Mouse (Mus musculus): ENCODE measurements around the gene Nol9. TPM values are rescaled to one million over a fixed set of nuclear protein-coding genes. Genes with fewer than 3 reads are reported as not detected.

The Nol9 gene
- total RNA-seq, 2 experiments from 2014 or later = 10.1 to 10.8 TPM

- ATAC-seq (ENCODE audit: poor library complexity, severe bottlenecking) = no peak
Observed at GRCm38 (mm10) chr4:152041924-152042641, 3.0 kb downstream of the Nol9 start.

DNA sequence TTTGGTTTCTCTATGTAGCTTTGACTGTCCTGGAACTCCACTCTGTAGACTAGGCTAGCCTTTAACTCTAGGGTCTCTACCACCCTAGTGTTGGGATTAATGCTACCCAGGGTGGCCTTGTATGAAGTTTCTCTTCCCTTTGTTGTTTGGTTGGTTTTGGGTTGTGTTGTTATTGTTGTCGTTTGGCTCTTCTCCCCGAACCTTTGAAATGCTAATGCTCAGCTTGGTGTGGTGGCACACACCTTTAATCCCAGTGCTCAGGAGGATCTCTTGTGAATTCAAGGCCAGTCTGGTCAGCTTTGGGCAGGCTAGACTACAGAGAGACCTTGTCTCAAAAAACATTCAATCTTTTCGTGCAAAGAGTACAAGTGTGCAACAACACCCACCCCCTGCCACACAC lies 4.0 kb downstream of the Nol9 start:
- ATAC-seq (ENCODE audit: poor library complexity, severe bottlenecking) = no peak

DNA sequence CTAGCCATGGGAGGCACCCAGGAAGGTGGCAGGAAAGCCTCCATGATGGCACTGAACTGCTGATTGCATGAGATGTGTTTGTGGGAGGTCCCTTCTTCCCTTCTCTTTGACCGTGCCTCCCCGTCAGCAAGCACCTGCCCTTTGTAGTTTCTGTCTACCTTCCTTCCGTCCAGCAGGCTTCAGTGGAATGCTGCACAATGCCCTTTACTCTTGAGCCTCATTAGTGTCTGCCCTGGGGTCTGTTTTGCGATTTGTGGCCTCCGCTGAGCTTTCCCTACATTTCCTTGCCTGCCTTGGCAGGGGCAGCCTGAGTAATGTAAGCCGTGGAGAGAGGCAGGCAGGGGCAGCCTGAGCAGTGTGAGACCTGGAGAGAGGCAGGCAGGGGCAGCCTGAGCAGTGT lies 5.5 kb downstream of the Nol9 start:
- no peak for ATAC-seq (ENCODE audit: poor library complexity, severe bottlenecking)

GRCm38 (mm10) chr4:152062390-152063110 lies 23.4 kb downstream of the Nol9 start:
- no peak for ATAC-seq (ENCODE audit: poor library complexity, severe bottlenecking)

- ATAC-seq (ENCODE audit: poor library complexity, severe bottlenecking) = no peak
Observed at GRCm38 (mm10) chr4:152067280-152067679, 28.2 kb downstream of the Nol9 start.

DNA sequence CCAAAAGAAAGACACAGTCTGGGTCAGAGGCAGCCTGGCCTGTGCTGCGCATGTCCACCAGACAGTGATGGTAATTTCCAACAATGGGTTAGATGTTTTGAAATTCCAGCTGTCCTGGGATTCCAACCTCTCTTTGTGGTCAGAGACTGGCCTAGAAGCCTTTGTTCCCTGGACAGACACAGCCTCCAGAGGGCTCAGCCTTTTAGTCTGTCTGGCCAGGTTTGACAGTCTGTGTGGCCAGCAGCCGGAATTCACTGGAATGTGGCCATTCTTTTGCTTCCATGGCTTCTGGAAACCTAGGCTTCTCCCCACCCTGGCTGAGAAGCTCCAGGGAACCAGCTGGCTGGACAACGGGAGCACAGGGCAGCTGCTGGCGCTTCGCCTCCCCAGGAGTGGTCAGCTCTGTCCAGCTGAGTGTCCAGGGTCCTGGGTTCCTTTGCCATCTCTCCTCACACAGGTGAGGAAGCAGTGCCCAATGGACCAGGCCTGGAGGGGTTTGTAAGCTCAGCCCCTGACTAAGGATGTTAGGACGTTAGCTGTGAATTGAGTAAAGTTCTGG lies 29.1 kb downstream of the Nol9 start:
- ATAC-seq (ENCODE audit: poor library complexity, severe bottlenecking) = no peak

GRCm38 (mm10) chr4:152069245-152069644 lies 30.1 kb downstream of the Nol9 start:
- ATAC-seq (ENCODE audit: poor library complexity, severe bottlenecking) = no peak

DNA sequence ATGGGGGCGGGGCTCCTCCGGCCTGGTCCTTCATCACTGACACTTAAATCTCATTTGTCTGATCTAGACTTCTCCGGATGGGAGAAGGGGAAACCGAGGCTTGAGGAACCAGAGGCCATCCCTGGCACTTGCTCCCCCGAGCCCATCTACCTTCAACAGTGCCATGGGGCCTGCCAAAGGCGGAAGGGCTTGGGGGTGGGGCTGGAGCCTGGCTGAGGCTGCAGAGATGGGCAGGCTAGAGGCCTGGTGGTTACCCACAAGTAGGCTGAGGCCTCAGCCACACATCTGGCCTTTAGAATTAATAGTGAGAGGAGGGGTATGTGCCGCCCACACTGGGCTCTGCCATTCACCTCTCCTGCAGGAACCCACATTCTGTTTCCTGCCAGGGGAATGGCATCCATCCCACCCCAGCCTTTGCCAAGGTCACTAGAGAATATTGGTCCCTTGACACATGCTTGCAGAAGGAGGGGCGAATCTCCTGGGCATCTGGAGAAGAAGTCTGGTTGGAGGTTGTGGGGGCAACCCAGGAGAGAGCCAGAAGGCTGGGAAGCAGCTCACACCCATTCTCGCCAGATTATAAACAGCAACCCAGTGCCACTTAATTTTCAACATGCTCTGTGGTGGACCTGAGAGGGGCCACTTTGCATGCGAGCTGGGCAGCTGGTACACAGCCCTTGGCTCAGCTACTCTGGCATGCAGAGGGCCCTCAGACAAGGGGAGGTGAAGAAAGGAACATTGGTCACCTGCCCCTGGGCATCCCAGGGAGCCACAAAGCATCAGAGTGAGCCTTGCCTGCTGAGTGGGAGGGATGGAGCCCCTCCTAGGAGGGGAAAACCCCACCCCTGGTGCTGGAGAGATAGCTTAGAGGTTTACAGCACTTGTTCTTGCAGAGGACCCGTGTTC lies 31.6 kb downstream of the Nol9 start:
- no peak for ATAC-seq (ENCODE audit: poor library complexity, severe bottlenecking)

DNA sequence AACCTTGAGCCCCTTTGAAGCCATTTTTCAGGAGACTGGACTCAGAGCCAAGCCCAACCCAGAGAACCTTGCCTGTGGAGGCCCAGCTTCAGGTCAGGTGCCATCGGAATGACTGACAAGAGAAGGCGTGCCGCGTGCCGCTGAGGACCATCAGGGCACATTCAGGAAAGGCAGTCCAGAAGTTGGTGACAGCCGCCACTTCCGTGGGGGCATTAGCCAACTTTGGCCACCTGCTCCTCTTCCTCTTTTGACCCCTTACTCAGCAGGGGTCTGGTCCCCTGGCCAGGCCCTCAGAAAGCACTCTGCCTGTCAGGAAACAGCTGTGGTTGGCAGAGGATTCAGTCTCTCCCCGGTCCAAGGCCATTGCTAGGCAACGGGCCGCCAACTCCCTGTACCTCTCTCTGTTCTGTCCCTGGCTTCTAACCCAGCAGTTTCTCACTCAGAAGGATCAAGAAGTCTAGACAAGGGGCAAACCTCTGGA lies 33.0 kb downstream of the Nol9 start, which contains the start of gene Plekhg5:
TSS of gene Plekhg5 (plus strand) at position 378 of the 481 bp plus-strand sequence.
- peak; percentile 57 for ATAC-seq (ENCODE audit: poor library complexity, severe bottlenecking)

- peak; percentile 25 for ATAC-seq (ENCODE audit: poor library complexity, severe bottlenecking)
Observed at GRCm38 (mm10) chr4:152072655-152073054, 33.5 kb downstream of the Nol9 start.

DNA sequence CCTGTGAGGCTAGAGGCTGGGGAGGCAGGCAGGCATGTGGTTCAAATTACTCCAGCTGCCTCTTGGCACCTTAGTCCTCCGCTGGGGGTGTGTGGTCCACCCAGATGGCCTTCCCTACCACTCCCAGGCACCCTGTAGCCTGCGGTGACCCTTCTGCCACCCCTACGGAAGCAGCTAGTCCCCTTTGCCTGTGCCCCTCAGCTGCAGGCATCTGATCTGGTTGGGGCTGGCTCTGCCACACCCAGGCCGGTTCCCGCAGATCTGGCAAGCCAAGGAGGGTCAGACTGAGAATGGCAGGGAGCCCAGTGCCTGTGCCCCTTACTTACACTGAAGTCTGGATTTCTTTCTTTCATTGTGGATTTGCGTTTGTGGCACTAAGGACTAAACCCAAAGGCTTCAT lies 34.6 kb downstream of the Nol9 start:
- ATAC-seq (ENCODE audit: poor library complexity, severe bottlenecking) = no peak

DNA sequence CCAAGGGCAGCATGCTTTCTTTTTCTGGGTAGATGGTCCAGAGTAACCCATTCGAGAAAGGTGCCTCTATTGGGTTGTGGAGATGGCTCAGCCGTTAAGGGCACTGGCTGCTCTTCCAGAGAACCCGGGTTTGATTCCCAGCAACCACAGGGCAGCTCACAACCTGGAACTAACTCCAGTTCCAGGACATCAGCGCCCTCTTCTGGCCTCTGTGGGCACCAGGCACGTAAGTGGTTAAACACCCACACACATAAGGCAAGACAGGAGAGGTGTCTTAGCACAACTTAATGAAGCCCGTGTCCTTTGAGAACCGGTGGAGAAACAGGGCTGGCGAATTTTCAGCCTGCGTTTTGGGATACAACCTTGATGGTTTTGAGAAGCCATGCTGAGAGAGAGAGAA lies 35.4 kb downstream of the Nol9 start:
- no peak for ATAC-seq (ENCODE audit: poor library complexity, severe bottlenecking)

- no peak for ATAC-seq (ENCODE audit: poor library complexity, severe bottlenecking)
Observed at GRCm38 (mm10) chr4:152077191-152077590, 38.1 kb downstream of the Nol9 start.

DNA sequence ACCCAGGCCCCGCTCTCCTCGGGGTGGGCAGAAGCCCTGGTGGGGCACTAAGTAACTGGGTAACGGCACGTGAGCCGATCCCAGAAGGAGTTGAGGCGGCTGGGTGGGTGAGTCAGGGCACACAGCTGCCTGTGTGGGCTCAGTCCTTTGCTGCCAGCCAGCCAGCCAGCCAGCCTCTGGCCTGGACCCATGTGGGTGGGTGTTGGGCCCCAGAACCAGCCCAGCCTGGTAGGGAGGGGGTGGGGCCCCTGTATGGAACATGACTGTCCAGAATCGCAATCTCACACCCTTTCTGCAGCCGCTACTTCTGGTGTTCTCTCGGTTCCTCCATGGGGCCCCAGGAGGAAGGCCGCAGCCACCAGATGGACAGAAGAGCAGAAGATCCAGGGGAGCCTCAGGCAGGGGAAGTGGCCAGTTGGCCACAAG lies 39.0 kb downstream of the Nol9 start:
- ATAC-seq (ENCODE audit: poor library complexity, severe bottlenecking) = peak; percentile 90

- no peak for ATAC-seq (ENCODE audit: poor library complexity, severe bottlenecking)
Observed at GRCm38 (mm10) chr4:152079261-152079660, 40.1 kb downstream of the Nol9 start.

DNA sequence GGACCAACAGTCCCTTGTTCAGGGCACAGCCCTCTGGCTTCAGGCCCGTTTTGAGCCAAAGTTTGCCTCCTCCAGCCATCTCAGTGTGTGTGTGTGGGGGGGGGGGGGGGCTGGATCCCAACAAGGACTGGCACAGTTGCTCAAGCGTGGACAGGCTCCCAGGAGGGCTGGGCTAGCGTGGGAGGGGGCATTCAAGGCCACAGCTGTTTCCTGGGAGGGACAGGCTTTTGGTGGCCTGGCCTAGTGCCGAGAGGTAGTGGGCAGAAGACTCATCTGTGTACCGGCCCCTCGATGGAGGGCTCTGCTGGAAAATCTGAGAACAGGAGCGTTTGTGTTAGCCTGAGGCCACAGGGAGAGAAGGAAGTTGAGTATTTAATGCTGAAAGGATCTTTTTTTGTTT lies 40.8 kb downstream of the Nol9 start:
- ATAC-seq (ENCODE audit: poor library complexity, severe bottlenecking) = no peak

DNA sequence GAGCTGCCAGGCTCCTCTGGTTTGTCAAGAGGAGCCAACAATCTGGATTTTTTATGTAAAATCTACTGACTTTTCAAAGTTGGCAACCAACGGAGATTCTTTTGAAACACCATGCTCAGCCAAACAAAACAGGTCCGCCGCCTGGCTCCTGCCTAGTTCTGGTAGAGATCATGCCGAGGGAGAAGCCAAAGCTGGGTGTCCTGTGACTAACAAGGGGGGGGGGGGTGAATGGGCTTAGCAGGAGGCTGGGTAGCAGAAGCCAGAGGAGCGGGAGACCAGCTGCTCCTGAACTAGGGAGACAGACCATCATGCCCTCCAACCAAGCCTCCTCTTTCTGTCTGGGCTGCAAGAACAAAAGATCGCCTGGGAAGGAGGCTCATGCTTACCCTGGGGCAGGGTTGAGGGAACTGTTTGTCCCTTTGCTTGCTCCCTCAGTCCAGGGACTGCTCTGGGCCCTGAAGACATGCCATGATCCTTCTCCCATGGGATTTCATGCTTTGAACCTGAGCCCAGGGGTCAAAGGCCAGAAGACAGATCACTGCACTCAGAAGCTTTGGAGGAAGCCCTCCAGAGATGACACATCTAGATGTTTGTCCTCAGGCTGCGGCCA lies 44.6 kb downstream of the Nol9 start:
- ATAC-seq (ENCODE audit: poor library complexity, severe bottlenecking) = no peak

- no peak for ATAC-seq (ENCODE audit: poor library complexity, severe bottlenecking)
Observed at GRCm38 (mm10) chr4:152084616-152085015, 45.5 kb downstream of the Nol9 start.

DNA sequence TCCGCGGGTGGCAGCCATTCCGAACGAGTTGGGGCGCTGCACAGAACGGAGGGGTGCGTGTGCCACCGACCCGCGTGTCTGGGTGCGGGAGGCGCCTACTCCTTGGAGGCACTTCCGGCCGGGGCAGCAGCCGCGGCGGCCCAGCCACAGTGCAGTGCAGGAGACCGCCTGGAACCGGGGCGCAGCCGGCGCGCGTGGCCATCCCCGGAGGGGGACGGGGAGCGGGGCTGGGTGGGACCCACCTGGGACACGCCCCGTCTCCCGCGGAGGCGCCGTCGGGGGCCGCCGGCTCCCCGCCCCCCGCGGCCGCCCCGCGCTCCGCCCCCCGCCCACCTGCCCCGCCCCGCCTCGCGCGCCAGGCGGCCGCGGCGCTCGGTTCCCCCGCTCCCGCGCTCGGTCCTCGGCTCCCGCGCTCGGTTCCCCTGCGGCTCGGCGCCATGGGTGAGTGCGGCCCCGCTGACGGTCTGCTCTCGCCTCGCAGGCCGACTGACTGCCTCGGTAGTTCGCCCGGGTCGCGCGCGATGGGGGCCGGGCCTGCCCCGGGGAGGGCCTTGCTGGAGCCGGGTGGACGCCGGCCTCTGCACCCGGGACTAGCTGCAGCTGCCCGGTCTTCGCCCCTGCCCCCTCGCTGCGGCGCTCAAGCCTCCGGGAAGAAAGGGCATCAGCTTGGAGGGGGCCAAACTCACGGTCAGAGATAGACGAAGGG lies 47.5 kb downstream of the Nol9 start:
- ATAC-seq (ENCODE audit: poor library complexity, severe bottlenecking) = peak; percentile 49
